Mouse (Mus musculus) hindbrain, embryonic 15.5 days (tissue): Measurements from ENCODE around the gene Pde4d. TPM values are rescaled to one million over a fixed set of nuclear protein-coding genes. Genes with fewer than 3 reads are reported as not detected.

Experiments used
- ATAC-seq: fragments of 200-750 bp; cut with Nextera tagmentation; 2 replicates; pipeline ENCODE4 v1.8.0; 2017; ENCODE audit warnings: low read depth, moderate number of reproducible peaks, moderate TSS enrichment; ENCODE audit not compliant: low FRiP score
- H3K27ac ChIP-seq: fragments of 300-500 bp; sonication (generic); replicated peaks from 2 replicates; pipeline ENCODE4 v1.5.1; 2015; ENCODE audit warnings: mild to moderate bottlenecking, inconsistent platforms
- H3K27me3 ChIP-seq: fragments of 300-500 bp; sonication (generic); 2 replicates; pipeline ENCODE4 v1.6.1; 2015; ENCODE audit warnings: control low read depth, inconsistent platforms
- H3K36me3 ChIP-seq: fragments of 300-500 bp; sonication (generic); 2 replicates; pipeline ENCODE4 v1.6.1; 2015; ENCODE audit warnings: control low read depth, inconsistent platforms
- H3K4me1 ChIP-seq: fragments of 300-500 bp; sonication (generic); replicated peaks from 2 replicates; pipeline ENCODE4 v1.6.1; 2015; ENCODE audit warnings: control low read depth, inconsistent platforms
- H3K4me2 ChIP-seq: fragments of 300-500 bp; sonication (generic); 2 replicates; pipeline ENCODE4 v1.6.1; 2015; ENCODE audit warnings: moderate library complexity, mild to moderate bottlenecking, inconsistent platforms
- H3K4me3 ChIP-seq: fragments of 300-500 bp; sonication (generic); 2 replicates; pipeline ENCODE4 v1.5.1; 2015; ENCODE audit warnings: mild to moderate bottlenecking, inconsistent platforms
- H3K9ac ChIP-seq: fragments of 300-500 bp; sonication (generic); 2 replicates; pipeline ENCODE4 v1.6.1; 2015; ENCODE audit warnings: inconsistent platforms
- H3K9me3 ChIP-seq: fragments of 300-500 bp; sonication (generic); 2 replicates; pipeline ENCODE4 v1.6.1; 2016; ENCODE audit warnings: control low read depth, inconsistent platforms
- WGBS: fragments of 180-500 bp; shearing (Covaris S2); methylation state at CpG from one replicate; pipeline ENCODE4 v1.1.7; 2015; 5-methylcytosine and 5-hydroxymethylcytosine counted together
- polyA plus RNA-seq: library from polyadenylated mRNA; unstranded; fragments of >200 nt; fragmentation: Nextera tagmentation; extraction: Ambion mirVana; gene quantifications from 2 replicates; pipeline ENCODE4 v1.2.1, GENCODE M21; 2015

Pde4d gene
- polyA plus RNA-seq, 1 experiment from 2014 or later = 19.4 TPM

GRCm38 (mm10) chr13:109752236-109752863, 1302.6 kb downstream of the Pde4d start:
- Histone ChIP-seq H3K27me3 (no peaks in the 10 kb centered on the region), H3K4me2 (no peak overlapping the region), H3K27ac (no peak overlapping the region), H3K36me3 (no peaks in the 10 kb centered on the region), H3K4me1 (no peaks in the 10 kb centered on the region), H3K9ac (no peak overlapping the region), H3K4me3 (no peak overlapping the region), H3K9me3 (no peaks in the 10 kb centered on the region)
- 50% methylated on average over 8 of the region's 8 CpGs for WGBS
- ATAC-seq = no peak

DNA sequence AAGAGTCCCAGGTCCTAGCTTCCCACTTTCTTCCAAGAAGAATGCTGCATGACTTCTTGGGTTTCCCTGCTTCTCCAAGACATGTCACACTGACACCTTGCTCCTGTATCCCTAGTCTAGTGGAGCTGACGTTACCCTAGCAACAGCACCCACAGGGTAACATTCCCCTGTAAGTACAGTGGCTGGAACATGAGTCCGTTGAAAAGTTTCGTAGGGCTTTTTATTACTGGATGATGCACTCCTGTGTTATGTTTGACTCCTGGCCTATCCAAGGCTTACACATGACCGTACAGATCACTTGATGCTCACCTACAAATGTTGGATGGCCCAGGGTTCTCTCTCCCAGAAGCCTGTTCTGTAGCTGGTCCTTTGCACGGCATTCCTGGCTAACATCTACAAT, 1307.1 kb downstream of the Pde4d start:
- ATAC-seq = no peak
- Histone ChIP-seq H3K9ac (no peak overlapping the region), H3K9me3 (no peaks in the 10 kb centered on the region), H3K4me3 (no peak overlapping the region), H3K4me2 (no peak overlapping the region), H3K27me3 (no peaks in the 10 kb centered on the region), H3K4me1 (no peaks in the 10 kb centered on the region), H3K27ac (no peak overlapping the region), H3K36me3 (no peaks in the 10 kb centered on the region)
- WGBS = 83% methylated on average over 5 of the region's 5 CpGs

DNA sequence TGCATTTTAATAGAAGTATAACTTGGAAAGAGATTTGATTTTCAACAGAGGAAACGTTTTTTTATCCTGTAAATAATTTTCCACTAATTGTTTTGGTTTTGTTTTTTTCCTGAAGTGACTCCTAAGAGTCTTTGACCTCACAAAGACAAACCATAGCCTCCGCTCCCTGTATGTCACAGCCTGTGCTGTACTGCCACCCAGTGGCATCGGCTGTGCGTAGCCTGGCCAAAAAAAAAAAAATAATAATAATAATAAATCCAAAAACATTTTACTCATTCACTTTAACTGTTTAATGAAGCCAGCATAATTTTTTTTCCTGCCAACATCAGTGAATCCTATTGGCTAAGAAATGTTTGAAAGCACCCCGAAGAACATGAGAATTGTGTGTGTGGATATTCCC, 1309.5 kb downstream of the Pde4d start:
- WGBS = 46% methylated on average over 5 of the region's 5 CpGs
- no peak overlapping the region for H3K4me3 ChIP-seq
- H3K9ac ChIP-seq = no peak overlapping the region
- H3K9me3 ChIP-seq = no peaks in the 10 kb centered on the region
- H3K4me1 ChIP-seq = no peaks in the 10 kb centered on the region
- no peak for ATAC-seq
- H3K4me2 ChIP-seq = no peak overlapping the region
- H3K27me3 ChIP-seq = no peaks in the 10 kb centered on the region
- no peaks in the 10 kb centered on the region for H3K36me3 ChIP-seq
- no peak overlapping the region for H3K27ac ChIP-seq

DNA sequence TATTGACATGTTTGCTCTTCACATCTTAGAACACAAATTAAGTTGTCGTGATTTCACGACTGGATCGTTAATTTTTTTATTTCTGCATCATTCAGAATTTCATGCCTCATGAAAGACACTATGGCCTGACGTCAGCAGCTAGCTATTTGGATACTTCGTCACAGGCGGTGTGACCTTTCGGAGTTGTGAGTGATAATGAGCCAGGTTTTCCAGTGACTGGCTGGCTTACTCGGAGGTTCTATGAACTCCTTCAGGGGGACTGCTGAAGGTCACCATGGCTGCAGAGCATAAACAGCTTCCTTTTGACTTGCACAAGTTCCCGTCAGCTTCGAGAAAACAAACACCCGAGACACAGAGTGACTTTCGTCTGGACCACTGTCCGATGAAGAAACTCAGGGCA, 1311.3 kb downstream of the Pde4d start:
- Histone ChIP-seq H3K27me3 (no peaks in the 10 kb centered on the region), H3K4me3 (no peak overlapping the region), H3K4me1 (no peaks in the 10 kb centered on the region), H3K36me3 (no peaks in the 10 kb centered on the region), H3K4me2 (no peak overlapping the region), H3K9ac (no peak overlapping the region), H3K27ac (no peak overlapping the region), H3K9me3 (no peaks in the 10 kb centered on the region)
- 60% methylated on average over 13 of the region's 13 CpGs for WGBS
- ATAC-seq = no peak

DNA sequence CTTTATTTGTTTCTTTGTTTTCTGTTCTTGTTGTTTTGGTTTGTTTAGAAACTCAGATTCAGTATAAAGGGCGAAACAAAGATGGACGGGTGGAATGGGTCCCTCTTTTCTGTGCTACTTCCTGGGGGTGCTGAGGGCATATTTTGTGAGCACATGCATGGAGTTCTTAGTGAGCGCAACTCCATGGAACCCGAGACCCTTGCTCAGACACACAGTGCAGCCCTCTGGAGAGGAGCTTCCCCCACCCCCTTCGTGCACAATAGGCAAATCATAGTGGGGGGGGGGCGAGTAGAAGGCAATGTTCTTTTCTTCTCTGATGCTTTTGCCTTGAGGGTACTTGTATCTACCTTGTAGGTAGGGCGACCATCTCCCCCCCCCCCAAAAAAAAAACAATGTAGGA, 1325.0 kb downstream of the Pde4d start:
- no peak for ATAC-seq
- H3K36me3 ChIP-seq = no peaks in the 10 kb centered on the region; the same call in 1 of the 2 replicates
- H3K9me3 ChIP-seq = no peaks in the 10 kb centered on the region
- H3K27me3 ChIP-seq = no peaks in the 10 kb centered on the region
- no peak overlapping the region for H3K4me3 ChIP-seq
- H3K27ac ChIP-seq = 0 out of 2 replicates have a peak overlapping the region, but pooled peaks have one; percentile 25
- H3K4me1 ChIP-seq = peaks cover 20% of the 10 kb centered on the region
- no peak overlapping the region for H3K4me2 ChIP-seq
- no peak overlapping the region for H3K9ac ChIP-seq
- WGBS = 55% methylated on average over 7 of the region's 7 CpGs

- 0 out of 2 replicates have a peak, but pooled peaks have one; percentile 49 for ATAC-seq
- H3K4me2 ChIP-seq = no peak overlapping the region
- 20% methylated on average over 5 of the region's 5 CpGs for WGBS
Observed at GRCm38 (mm10) chr13:109775197-109775596, 1325.4 kb downstream of the Pde4d start.

DNA sequence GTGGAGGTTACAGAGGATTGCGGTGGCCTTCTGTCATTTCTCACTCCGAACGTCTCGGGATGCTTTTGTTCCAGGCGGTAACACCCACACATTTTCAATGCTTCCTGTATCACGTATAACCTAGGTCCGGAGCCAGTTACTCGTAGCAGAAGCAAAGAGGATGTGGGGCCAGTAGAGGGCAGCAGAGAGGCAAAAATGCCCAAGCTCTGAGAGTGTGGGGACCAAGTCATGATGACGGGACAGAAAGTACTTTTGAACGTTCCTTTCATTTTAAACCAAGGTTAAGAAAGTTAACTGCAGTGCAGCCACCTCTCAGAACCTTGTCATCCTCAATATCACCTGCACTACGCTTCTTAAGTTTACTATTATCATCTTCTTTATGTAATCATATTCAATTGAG, 1326.4 kb downstream of the Pde4d start:
- peak; percentile 89 for ATAC-seq
- Histone ChIP-seq H3K4me3 (no peak overlapping the region), H3K9ac (no peak overlapping the region; the same call in 1 of the 2 replicates), H3K4me1 (peaks cover 20% of the 10 kb centered on the region), H3K27me3 (no peaks in the 10 kb centered on the region), H3K36me3 (no peaks in the 10 kb centered on the region; the same call in 1 of the 2 replicates), H3K4me2 (peak overlapping the region; percentile 52), H3K9me3 (no peaks in the 10 kb centered on the region), H3K27ac (peak overlapping the region; percentile 37; the same call in 1 of the 2 replicates)
- 3% methylated on average over 11 of the region's 11 CpGs for WGBS

More at GRCm38 (mm10) chr13:109775197-109775596, 1325.4 kb downstream of the Pde4d start:
- no peak overlapping the region for H3K9ac ChIP-seq
- H3K9me3 ChIP-seq = no peaks in the 10 kb centered on the region
- peaks cover 20% of the 10 kb centered on the region for H3K4me1 ChIP-seq
- no peak overlapping the region for H3K4me3 ChIP-seq
- H3K27ac ChIP-seq = 0 out of 2 replicates have a peak overlapping the region, but pooled peaks have one; percentile 25
- H3K27me3 ChIP-seq = no peaks in the 10 kb centered on the region
- H3K36me3 ChIP-seq = no peaks in the 10 kb centered on the region; the same call in 1 of the 2 replicates

GRCm38 (mm10) chr13:109776995-109777394, 1327.2 kb downstream of the Pde4d start:
- H3K4me2 ChIP-seq = no peak overlapping the region
- no peak overlapping the region for H3K27ac ChIP-seq
- H3K36me3 ChIP-seq = no peaks in the 10 kb centered on the region
- H3K27me3 ChIP-seq = no peaks in the 10 kb centered on the region
- H3K4me1 ChIP-seq = peaks cover 20% of the 10 kb centered on the region
- H3K4me3 ChIP-seq = no peak overlapping the region
- no peak overlapping the region for H3K9ac ChIP-seq
- no peaks in the 10 kb centered on the region for H3K9me3 ChIP-seq
- ATAC-seq = no peak
- WGBS = 19% methylated on average over 3 of the region's 3 CpGs

DNA sequence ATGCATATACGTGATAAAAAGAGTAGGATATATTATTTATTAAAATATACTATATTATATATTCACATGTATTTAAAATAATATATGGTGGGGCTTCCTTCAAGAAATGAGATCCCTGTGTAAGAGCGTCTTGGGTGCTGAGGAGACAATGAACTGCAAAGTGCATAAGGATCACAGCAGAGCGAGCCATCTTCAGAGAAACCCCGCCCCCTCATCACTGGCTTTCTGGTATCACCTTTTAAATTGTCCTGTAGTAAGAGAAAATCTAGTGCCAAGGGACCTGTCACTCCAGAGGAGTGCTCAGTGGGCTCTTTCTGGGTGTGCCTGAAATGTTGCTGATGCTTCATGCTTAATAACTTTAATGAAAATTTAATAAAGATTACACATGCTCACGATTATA, 1327.7 kb downstream of the Pde4d start:
- no peaks in the 10 kb centered on the region for H3K9me3 ChIP-seq
- no peak overlapping the region for H3K9ac ChIP-seq
- no peaks in the 10 kb centered on the region for H3K36me3 ChIP-seq
- 71% methylated on average over 5 of the region's 5 CpGs for WGBS
- H3K4me2 ChIP-seq = no peak overlapping the region
- no peak overlapping the region for H3K27ac ChIP-seq
- ATAC-seq = no peak
- peaks cover 20% of the 10 kb centered on the region for H3K4me1 ChIP-seq
- H3K27me3 ChIP-seq = no peaks in the 10 kb centered on the region
- H3K4me3 ChIP-seq = no peak overlapping the region

DNA sequence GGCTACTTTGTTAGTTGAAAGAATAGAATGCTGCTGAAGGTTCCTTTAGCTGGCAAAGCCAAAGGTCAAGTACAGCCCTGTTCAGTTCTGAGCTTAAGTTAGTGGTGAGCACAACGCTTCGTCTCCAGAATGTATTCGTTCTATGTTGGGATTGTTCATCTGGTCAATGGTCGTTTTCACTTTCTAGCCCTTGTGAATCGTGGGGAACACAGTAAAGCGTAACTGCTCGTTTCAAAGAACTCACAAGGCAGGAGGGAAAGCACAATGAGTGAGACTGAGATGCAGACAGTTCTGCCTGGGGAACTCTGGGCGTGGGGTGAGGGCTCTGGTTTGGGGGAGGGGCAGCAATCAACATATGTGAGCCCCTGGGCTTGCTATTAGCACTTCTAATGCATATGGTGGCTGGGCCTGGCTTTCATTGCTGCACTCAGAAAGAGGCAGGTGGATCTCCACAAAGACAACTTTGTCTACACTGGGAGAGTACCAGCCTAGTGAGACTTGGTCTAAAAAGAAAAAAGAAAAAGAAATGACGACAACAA, 1328.6 kb downstream of the Pde4d start:
- WGBS = 23% methylated on average over 9 of the region's 9 CpGs
- H3K27me3 ChIP-seq = no peaks in the 10 kb centered on the region
- H3K4me2 ChIP-seq = no peak overlapping the region
- H3K27ac ChIP-seq = no peak overlapping the region
- H3K4me1 ChIP-seq = peaks cover 20% of the 10 kb centered on the region
- ATAC-seq = no peak
- H3K36me3 ChIP-seq = no peaks in the 10 kb centered on the region
- H3K9ac ChIP-seq = no peak overlapping the region
- no peak overlapping the region for H3K4me3 ChIP-seq
- H3K9me3 ChIP-seq = no peaks in the 10 kb centered on the region

DNA sequence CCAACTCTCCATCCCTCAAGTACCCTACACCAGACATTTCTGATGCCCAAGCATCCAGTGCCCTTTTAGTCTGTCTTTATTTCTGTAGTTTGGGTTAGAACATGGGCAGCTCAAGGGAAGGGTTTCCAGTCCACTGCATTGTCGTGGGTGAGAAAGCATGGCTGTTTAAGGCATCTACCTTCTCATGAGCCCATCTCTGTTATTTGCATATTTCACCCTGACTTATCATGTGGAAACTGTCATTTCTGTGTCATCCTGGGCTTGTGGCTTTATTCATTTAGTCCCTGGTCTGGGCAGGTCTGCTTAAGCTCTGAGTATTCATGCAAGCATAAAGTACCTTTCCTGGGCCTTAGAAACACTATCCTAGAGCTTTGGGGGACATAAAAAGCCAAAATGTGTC, 1331.7 kb downstream of the Pde4d start:
- H3K4me1 ChIP-seq = peaks cover 8% of the 10 kb centered on the region; the same call in 1 of the 2 replicates
- no peaks in the 10 kb centered on the region for H3K27me3 ChIP-seq
- no peak overlapping the region for H3K4me2 ChIP-seq
- no peak overlapping the region for H3K27ac ChIP-seq
- no peak overlapping the region for H3K4me3 ChIP-seq
- ATAC-seq = no peak
- H3K9ac ChIP-seq = no peak overlapping the region
- WGBS = 74% methylated on average over 1 of the region's 1 CpGs
- H3K9me3 ChIP-seq = no peaks in the 10 kb centered on the region
- no peaks in the 10 kb centered on the region for H3K36me3 ChIP-seq

DNA sequence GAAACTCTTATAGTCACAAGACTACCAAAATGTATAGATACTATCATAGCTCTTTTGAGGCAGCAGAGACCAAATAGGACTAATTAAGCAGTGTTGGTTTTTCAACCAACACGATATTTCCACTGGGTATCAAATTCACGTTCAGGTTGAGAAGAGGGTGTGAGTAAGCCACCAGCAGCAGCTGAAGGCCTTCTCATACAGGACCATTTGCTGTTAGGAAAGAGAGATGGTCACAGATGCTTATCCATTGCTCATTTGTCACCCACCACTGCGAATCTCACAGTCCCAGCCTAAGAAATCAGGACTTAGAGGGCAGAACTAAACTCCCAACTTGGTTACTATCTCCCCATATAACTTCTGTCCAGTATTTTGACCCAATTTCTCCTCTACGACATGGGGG, 1338.9 kb downstream of the Pde4d start:
- Histone ChIP-seq H3K4me1 (no peaks in the 10 kb centered on the region), H3K4me3 (no peak overlapping the region), H3K9me3 (no peaks in the 10 kb centered on the region), H3K4me2 (no peak overlapping the region), H3K9ac (no peak overlapping the region), H3K27ac (no peak overlapping the region), H3K27me3 (no peaks in the 10 kb centered on the region), H3K36me3 (no peaks in the 10 kb centered on the region)
- WGBS = 90% methylated on average over 4 of the region's 4 CpGs
- ATAC-seq = no peak
